Comparison of ENCODE assay signal across 12 mouse cellular contexts in the genomic region with DNA sequence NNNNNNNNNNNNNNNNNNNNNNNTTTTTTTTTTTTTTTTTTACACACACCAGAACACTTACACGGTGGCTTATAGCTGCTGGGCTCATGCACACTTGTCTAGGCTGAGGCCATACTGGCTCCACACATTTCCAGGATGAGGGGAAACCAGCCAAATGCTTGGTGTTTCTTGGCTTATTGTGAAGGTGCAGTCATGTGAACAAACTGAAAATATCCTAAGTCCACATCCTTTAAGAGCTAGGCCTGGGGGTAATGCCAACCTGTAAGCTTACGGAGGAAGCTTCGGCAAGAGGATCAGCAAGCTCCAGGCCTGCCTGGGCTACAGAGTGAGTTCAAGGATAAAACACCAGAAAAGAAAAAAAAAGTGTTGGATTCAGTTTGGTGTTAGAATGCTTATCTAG. TPM values are rescaled to one million over a fixed set of nuclear protein-coding genes. Genes with fewer than 3 reads are reported as not detected.
DNase-seq lines count a peak whose midpoint lies in the region; ATAC-seq lines count a peak whose summit lies in the region.
"Had no signal": no experiment of that assay in that cellular context is flagged by ENCODE, and none has a peak within 500 bp of the region (broad histone marks: within the 10 kb centered on the region; RNA-seq: fewer than 3 reads in every experiment).

No protein-coding gene starts in this region.

- H3K36me3 ChIP-seq in heart, embryonic 11.5 days (ENCODE audit: control insufficient read depth, insufficient read depth, low read length): no peaks in the 10 kb centered on the region

- WGBS in heart, embryonic 11.5 days (ENCODE audit: insufficient replicate concordance): 97% methylated on average over 3 of the region's 3 CpGs

- H3K4me1 ChIP-seq in heart, embryonic 11.5 days (ENCODE audit: control insufficient read depth, insufficient read depth, low read length): no peaks in the 10 kb centered on the region

- H3K9ac ChIP-seq in heart, embryonic 11.5 days (ENCODE audit: low read depth, low read length): no peak overlapping the region

- no peaks in the 10 kb centered on the region for H3K27me3 ChIP-seq in heart, embryonic 11.5 days (ENCODE audit: control insufficient read depth, insufficient read depth, low read length)

- ATAC-seq in cerebellum, adult (ENCODE audit: insufficient number of reproducible peaks, low FRiP score, low TSS enrichment): no peak
- ATAC-seq in heart, embryonic 11.5 days (replicated peaks; ENCODE audit: insufficient number of reproducible peaks, low FRiP score, low TSS enrichment): no peak
- ATAC-seq: intestine, postnatal 0 days had no signal

- H3K4me3 ChIP-seq in heart, embryonic 11.5 days (ENCODE audit: low read depth, low read length): no peak overlapping the region
- H3K4me3 ChIP-seq: left cerebral cortex, adult 2 months; myocyte had no signal

- DNase-seq in cerebellum, adult 18-20 months: peak; percentile 7 to 10
- DNase-seq in heart, adult 8-10 months (ENCODE audit: low spot score): peak; percentile 60
- DNase-seq in Muller cell, postnatal 12 days (ENCODE audit: inconsistent ontology term): peak; percentile 74
- peak; percentile 72 to 83 for DNase-seq in kidney, adult 8-10 months
- no peak for DNase-seq in gastrocnemius, postnatal 10 days
- no peak for DNase-seq in adrenal gland, postnatal 25 days

- H3K4me2 ChIP-seq in heart, embryonic 11.5 days: no peak overlapping the region

- no peaks in the 10 kb centered on the region for H3K9me3 ChIP-seq in heart, embryonic 11.5 days (replicated peaks; ENCODE audit: control insufficient read depth, low read length)

- no peak overlapping the region for H3K27ac ChIP-seq in heart, embryonic 11.5 days (ENCODE audit: low read depth, low read length)

RNA-seq across cellular contexts. Expression of gene Rd3, which starts 19.8 kb away (rescaled TPM):
- total RNA-seq in heart, adult 8-10 months (2022): under 1 TPM; 0.06 to 0.14 (median 0.12) TPM
- polyA plus RNA-seq in heart, embryonic 11.5 days (2014; fragmentation: Nextera tagmentation; extraction: Ambion mirVana): 1.0 and 1.3 TPM in 2 replicates
- under 1 TPM in 1 of 2 experiments, not detected in 1; 0.20 TPM for total RNA-seq in gastrocnemius, postnatal 10 days (2021)
- total RNA-seq in adrenal gland, postnatal 25 days (2021): 0.30 TPM in 1 of 2 replicates, not detected in the other
- total RNA-seq: hematopoietic stem cell, adult 5-6 weeks had no signal
- polyA plus RNA-seq: myocyte had no signal

RNA-seq across cellular contexts. Expression of gene Slc30a1, which starts 50.8 kb away (rescaled TPM):
- total RNA-seq in heart, adult 8-10 months (2022): 10 to 100 TPM; 16.2 to 19.5 (median 16.6) TPM
- 2.1 and 2.4 TPM in 2 replicates for polyA plus RNA-seq in heart, embryonic 11.5 days (2014; fragmentation: Nextera tagmentation; extraction: Ambion mirVana)
- 1 to 10 TPM; 7.5 to 8.9 TPM for total RNA-seq in gastrocnemius, postnatal 10 days (2021)
- 19.8 and 22.0 TPM in 2 replicates for total RNA-seq in adrenal gland, postnatal 25 days (2021)

Comparison
In these comparisons a context has a peak if more than half of its experiments do, and no peak if none do; other contexts are left out.
1. DNase-seq: peak in cerebellum, adult 18-20 months (2 of 2), heart, adult 8-10 months (single experiment), Muller cell, postnatal 12 days (single experiment) and kidney, adult 8-10 months (2 of 2); none in gastrocnemius, postnatal 10 days (single experiment) and adrenal gland, postnatal 25 days (single experiment).